Mouse (Mus musculus) telencephalon, adult 2 months (tissue): ENCODE data around the gene Ccdc142.

ENCODE experiments used
- DNase-seq: peaks from one replicate; pipeline ENCODE4 v3.0.0-alpha.2; 2011; ENCODE audit warnings: low read depth, low spot score

The Ccdc142 gene

GRCm38 (mm10) chr6:83117616-83118015, 16.2 kb downstream of the Ccdc142 start:
- no peak for DNase-seq

- no peak for DNase-seq
Measured at GRCm38 (mm10) chr6:83118369-83118768, 17.0 kb downstream of the Ccdc142 start.

- DNase-seq = no peak
Measured at GRCm38 (mm10) chr6:83118825-83119733, 17.7 kb downstream of the Ccdc142 start.

GRCm38 (mm10) chr6:83119734-83120051, 18.3 kb downstream of the Ccdc142 start:
- DNase-seq = no peak

GRCm38 (mm10) chr6:83120930-83121862, 19.8 kb downstream of the Ccdc142 start, which contains the start of gene Wbp1:
Wbp1 (minus strand) TSS chr6:83121559.
- peak; percentile 100 for DNase-seq

- no peak for DNase-seq
Measured at GRCm38 (mm10) chr6:83121863-83122710, 20.7 kb downstream of the Ccdc142 start.

- DNase-seq = no peak
Measured at GRCm38 (mm10) chr6:83122961-83123360, 21.6 kb downstream of the Ccdc142 start.

GRCm38 (mm10) chr6:83124851-83125312, 23.5 kb downstream of the Ccdc142 start:
- peak; percentile 96 for DNase-seq

GRCm38 (mm10) chr6:83125331-83125730, 23.9 kb downstream of the Ccdc142 start, which contains the start of gene Ino80b:
Ino80b (minus strand) TSS chr6:83125431.
- no peak for DNase-seq

GRCm38 (mm10) chr6:83127419-83127818, 26.0 kb downstream of the Ccdc142 start:
- DNase-seq = no peak

- DNase-seq = no peak
Measured at GRCm38 (mm10) chr6:83131469-83132034, 30.2 kb downstream of the Ccdc142 start.

GRCm38 (mm10) chr6:83132176-83132919, 30.9 kb downstream of the Ccdc142 start:
- no peak for DNase-seq

GRCm38 (mm10) chr6:83134226-83134625, 32.8 kb downstream of the Ccdc142 start:
- DNase-seq = no peak

GRCm38 (mm10) chr6:83134951-83135513, 33.6 kb downstream of the Ccdc142 start, which contains the start of gene Rtkn:
Rtkn (plus strand) TSS chr6:83135463.
- no peak for DNase-seq

- no peak for DNase-seq
Measured at GRCm38 (mm10) chr6:83135571-83136161, 34.3 kb downstream of the Ccdc142 start.

- DNase-seq = no peak
Measured at GRCm38 (mm10) chr6:83136291-83136880, 35.0 kb downstream of the Ccdc142 start.

GRCm38 (mm10) chr6:83136881-83137575, 35.6 kb downstream of the Ccdc142 start:
- DNase-seq = peak; percentile 59

- peak; percentile 64 for DNase-seq
Measured at GRCm38 (mm10) chr6:83137576-83137950, 36.2 kb downstream of the Ccdc142 start.
